Mouse (Mus musculus): ENCODE data around the gene 1700019A02Rik. TPM values are rescaled to one million over a fixed set of nuclear protein-coding genes. Genes with fewer than 3 reads are reported as not detected.

1700019A02Rik gene
- not detected for polyA plus RNA-seq (2012; fragmentation: generic; extraction: Trizol)

DNA sequence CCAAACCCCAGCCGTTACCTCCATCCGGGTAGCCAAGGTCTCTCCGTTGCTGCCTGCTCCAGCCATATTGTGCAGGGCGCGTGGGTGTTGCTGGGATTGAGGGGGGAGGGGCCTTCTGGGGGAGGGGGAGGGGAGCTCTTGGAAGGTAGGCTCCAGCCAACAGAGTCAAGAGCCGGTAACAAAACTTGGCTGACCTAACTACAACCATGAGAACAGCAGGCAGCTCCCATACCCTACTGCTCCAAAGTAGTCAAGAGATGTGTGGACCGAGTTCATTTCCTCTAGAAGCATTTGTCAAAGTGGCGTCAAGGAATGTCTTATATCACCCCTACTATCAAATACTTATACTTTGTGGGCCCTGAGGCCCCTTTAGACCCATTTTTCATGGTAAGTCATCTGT, at the start of gene 1700019A02Rik:
Gene 1700019A02Rik, minus strand, starts transcription at position 101 of the 400 bp plus-strand sequence.

Other genes with a start within 250 kb of the 1700019A02Rik start
- under 1 TPM in 1 of 2 experiments, not detected in 1; 0.01 TPM for gene 1700019D03Rik, start 167.5 kb downstream of the 1700019A02Rik start, polyA plus RNA-seq (2012; fragmentation: generic; extraction: Trizol)
- gene Mstn, start 126.0 kb downstream of the 1700019A02Rik start, polyA plus RNA-seq (2012; fragmentation: generic; extraction: Trizol) = not detected
- gene Pms1, start 109.4 kb upstream of the 1700019A02Rik start, polyA plus RNA-seq (2012; fragmentation: generic; extraction: Trizol) = under 1 TPM; 0.09 to 0.53 TPM
- gene Ormdl1, start 109.5 kb upstream of the 1700019A02Rik start, polyA plus RNA-seq (2012; fragmentation: generic; extraction: Trizol) = 1 to 10 TPM in 1 of 2 experiments, under 1 TPM in 1; 0.49 to 2.4 TPM
- not detected for gene Gm28778, start 109.5 kb upstream of the 1700019A02Rik start, polyA plus RNA-seq (2012; fragmentation: generic; extraction: Trizol)
- gene Osgepl1, start 126.0 kb upstream of the 1700019A02Rik start, polyA plus RNA-seq (2012; fragmentation: generic; extraction: Trizol) = 1 to 10 TPM in 1 of 2 experiments, under 1 TPM in 1; 0.25 to 2.1 TPM
- gene Asdurf, start 165.0 kb upstream of the 1700019A02Rik start, polyA plus RNA-seq (2012; fragmentation: generic; extraction: Trizol) = not detected
- gene Gm28551, start 165.0 kb upstream of the 1700019A02Rik start, polyA plus RNA-seq (2012; fragmentation: generic; extraction: Trizol) = under 1 TPM in 1 of 2 experiments, not detected in 1; 0.09 TPM
- 10 to 100 TPM; 10.7 to 30.7 TPM for gene Asnsd1, start 165.1 kb upstream of the 1700019A02Rik start, polyA plus RNA-seq (2012; fragmentation: generic; extraction: Trizol)

All from C3H10T1/2 (cell line).